Mouse (Mus musculus): ENCODE data around the gene Snrnp70.
A peak's percentile ranks its signal among the peaks of the same experiment; 100 is the strongest.

Gene Snrnp70

DNA sequence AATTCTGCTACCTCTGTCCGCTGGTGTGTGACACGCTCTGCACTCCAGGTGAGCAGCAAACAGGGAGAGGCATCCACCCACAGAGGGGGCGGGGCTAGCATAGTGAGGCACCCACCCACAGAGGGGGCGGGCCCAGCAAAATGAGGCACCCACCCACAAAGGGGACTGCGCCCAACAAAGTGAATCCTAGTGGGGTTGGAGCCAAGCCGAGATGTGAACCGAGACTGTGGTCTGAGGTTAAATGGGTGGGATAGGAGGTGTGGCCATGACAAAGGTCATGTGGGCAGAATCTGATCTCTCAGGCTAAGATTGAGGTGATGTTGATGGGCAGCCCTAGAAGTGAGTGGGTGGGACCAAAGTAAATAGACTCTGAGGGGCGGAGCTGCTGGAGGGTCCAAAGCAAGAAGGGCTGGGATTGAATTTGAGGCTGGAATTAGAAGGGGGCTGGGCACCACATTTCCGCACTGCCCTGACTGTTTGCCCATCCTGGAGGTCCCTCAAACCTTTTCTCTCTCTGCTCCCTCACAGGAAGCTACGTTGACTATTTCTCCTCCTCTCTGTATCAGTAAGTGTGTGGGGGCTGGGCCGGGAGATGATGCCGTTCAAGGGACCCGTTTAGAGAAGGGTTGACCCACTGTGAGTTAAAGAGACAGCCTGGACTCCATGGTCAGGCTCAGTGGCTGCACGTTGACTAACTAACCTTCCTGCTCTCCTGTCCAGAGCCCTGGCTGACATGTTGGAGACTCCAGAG, 57.2 kb downstream of the Snrnp70 start:
- no peak for DNase-seq (ENCODE audit: low spot score in 2 of 2)

DNA sequence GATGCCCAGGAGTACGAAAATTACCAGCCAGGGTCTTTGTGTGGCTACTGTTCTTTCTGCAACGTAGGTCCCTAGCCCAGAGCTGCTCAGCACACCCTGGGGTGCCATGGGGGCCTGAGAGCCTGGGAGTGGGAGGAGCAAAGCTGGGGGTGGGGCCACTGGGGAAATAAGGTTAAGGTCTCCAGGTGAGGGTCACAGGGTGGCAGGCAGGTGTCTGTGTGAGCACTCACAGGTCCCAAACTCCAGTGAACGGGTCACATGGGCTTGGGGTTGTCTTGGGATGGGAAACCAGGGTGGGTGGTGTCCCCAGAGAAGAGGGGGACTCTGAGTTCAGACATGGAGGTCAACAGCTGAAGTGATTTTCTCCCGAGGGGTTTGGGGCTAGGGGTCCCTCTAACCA, 58.1 kb downstream of the Snrnp70 start:
- no peak for DNase-seq (ENCODE audit: low spot score in 2 of 2)

DNA sequence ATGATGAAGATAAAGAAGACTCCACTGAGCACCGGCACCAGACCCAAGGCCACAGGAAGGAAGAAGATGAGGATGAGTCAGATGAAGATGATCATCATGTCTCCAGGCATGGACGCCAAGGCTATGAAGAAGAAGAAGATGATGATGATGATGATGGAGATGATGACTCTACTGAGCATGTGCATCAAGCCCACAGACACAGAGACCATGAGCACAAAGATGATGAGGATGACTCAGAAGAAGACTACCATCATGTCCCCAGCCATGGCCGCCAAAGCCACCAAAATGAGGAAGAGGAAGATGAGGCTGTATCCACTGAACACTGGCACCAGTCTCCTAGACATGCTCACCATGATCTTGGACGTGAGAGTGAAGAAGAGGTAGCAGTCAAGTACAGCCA, 59.2 kb downstream of the Snrnp70 start:
- DNase-seq (ENCODE audit: low spot score in 2 of 2), result no peak

DNA sequence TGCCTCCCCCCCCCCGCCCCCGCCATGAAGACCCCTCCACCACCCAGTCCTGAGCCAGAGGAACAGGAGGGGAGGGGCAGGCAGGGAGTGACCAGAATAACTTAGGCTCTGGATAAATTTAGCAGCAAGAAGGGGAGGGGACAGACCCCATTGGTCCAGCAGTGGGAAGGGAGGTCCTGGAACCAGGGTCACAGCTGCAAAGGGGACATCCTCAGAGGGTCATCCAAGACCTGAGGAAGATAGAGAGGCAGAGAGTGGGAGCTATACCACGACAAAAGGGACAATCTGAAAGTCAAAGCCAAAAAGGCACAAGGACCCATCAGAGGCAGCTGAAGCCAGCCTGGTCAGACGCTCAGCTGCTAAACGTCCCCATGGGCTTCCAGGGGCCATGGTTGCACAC, 60.5 kb downstream of the Snrnp70 start, which contains the start of gene Hrc:
Gene Hrc, plus strand, starts transcription at position 235 of the 400 bp plus-strand sequence.
- DNase-seq (ENCODE audit: low spot score in 2 of 2), result peak; percentile 72 to 73

DNA sequence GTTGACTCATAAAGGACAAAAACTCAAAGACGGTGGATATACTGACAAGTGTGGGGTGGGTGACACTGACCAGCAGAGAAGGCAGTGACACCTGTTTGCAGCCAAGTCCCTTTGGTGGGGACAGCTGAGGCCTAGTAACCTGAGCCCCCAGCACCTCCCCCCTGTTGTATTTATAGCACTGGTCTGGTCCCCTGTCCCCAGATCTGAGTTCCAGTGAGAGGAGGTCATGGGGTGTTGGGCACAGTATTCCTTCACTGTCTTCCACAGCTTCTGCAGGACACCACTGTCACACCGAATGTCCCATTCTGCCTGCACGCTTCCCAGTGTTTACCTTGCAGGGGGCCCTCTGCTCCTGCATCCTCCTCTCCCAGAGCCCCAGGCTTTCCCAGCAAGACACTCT, 60.9 kb downstream of the Snrnp70 start:
- DNase-seq (ENCODE audit: low spot score in 2 of 2), result peak; percentile 62

DNA sequence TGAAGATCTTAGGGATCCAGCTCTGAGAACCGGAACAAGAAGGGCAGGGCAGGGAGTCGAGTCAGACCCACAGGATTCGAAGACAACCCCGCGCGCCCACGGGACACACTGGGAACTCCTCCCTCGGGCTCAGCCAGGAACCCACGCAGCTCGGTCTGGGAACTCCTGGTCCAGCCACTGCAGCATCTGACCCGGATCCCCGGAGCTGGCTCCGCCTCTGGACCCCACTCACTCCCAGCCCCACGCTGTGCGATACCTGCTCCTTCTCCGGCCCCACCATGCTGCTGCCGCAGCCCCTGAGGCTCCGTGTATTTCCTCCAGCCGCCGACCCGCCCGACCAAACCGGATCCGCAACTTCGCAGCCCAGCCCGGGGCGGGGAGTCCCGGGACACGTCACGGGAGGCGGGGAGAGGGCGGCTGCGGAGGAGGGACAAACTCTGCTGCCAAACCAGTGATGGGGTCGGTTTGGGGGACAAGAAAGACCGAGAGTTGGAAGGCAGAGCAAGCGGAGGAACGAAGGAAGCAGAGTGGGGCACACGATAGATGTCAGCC, 62.0 kb downstream of the Snrnp70 start, which contains the start of gene Trpm4:
Gene Trpm4, minus strand, starts transcription at position 350 of the 552 bp plus-strand sequence.
- peak; percentile 89 to 90 for DNase-seq (ENCODE audit: low spot score in 2 of 2)

DNA sequence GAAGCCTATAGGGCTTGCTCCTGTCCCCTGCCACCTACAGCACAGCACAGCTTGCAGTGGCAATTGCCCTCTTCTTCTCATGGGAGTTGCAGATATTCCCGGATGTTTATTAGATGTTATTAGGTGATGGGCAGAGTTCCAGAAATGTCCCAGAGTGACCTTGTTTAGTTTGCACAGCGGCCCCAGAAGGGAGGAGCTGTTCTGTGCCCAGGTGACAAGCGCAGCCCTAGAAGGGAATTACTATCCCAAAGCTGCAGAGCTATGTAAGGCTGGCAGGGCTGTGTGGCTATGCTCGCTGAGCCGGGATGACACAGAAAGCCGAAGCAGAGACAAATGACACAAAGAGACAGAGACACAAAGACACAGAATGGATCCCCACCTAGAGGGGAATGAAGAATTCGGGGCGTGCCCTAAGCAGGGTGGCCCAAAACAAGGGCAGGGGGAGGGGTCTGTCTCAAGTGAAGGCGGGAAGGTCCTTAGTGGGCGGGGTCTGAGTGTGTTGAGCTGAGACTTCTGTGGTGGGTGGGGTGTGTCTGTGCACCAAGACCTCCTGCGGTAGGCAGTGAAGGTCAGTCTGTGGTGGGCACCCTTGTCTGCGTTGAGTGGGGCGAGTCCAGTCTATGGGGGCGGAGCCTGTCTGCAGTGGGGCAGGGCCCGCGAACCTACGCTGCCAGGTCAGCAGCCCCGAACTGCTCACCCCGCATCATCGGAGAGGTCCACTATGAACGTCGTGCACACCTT, 62.7 kb downstream of the Snrnp70 start:
- peak; percentile 57 to 63 for DNase-seq (ENCODE audit: low spot score in 2 of 2)

DNA sequence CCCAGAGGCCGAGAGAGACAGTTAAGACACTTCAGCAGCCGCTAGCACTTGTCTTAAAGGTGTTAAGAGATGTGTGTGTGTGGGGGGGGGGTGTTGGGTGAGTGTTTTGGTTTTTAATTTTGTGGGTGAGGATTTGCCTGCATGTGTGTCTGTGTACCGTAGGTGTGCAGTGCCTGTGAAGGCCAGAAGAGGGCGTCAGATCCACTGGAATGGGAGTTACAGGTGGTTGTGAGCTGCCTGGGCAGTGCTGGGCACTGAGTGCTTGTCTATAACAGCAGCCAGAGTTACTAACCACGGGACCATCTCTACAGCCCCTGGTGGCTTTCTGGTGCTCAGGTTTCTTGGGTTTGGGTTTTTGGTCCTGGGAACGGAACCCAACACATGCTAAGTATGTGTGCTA, 64.0 kb downstream of the Snrnp70 start:
- no peak for DNase-seq (ENCODE audit: low spot score in 2 of 2)

DNA sequence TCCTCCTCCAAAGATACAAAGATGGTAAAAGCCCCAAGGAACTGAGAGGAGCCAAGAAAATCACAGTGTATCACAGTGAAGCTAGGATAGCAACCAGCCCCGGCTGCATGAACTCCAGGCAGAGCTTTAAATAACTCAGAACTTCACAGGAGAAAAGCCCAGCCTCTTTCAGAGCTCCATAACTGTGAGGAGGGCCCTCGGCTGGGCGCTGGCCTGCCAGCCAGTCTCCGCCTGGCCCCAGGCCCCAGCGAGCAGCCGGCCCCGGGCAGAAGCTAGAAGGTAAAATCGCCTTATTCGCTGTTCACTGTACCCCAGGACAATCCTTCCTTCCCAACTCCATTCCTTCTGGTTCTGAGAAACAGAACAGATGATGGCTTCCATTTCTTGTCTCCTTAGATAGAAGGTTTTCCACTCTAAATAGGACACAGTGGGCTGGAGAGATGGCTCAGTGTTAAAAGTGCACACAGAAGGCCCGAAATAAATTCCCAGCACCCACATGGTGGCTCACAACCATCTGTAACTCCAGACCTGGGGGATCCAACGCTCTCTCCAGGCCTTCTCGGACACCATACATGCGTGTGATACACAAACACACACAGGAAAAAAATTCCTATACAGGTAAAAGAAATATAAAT, 66.6 kb downstream of the Snrnp70 start:
- peak in 1 of 2 experiments; percentile 37 for DNase-seq (ENCODE audit: low spot score in 2 of 2)

Data from heart, adult 9 months (tissue).